Mouse (Mus musculus): ENCODE data around the gene Ank3.

GRCm38 (mm10) chr10:69731863-69732262, 333.3 kb downstream of the Ank3 start:
- no peak for TF ChIP-seq POLR2A (IDR thresholded peaks at IDR 0.05; ENCODE audit: low read depth, low read length)
- TF ChIP-seq CTCF (IDR thresholded peaks at IDR 0.05; ENCODE audit: extremely low read depth, insufficient read depth, insufficient read length, insufficient replicate concordance), result no peak

All from spleen, adult 2 months (tissue).